Mouse (Mus musculus): ENCODE results near the gene Eme2. TPM values are rescaled to one million over a fixed set of nuclear protein-coding genes. Genes with fewer than 3 reads are reported as not detected.

Gene Eme2
- total RNA-seq, 1 experiment from 2014 or later = 26.3 TPM

GRCm38 (mm10) chr17:24881738-24882440, 13.0 kb downstream of the Eme2 start:
- no peak for ATAC-seq (ENCODE audit: extremely low read depth, insufficient number of reproducible peaks, low FRiP score, poor library complexity, severe bottlenecking)

GRCm38 (mm10) chr17:24878531-24878930, 16.4 kb downstream of the Eme2 start:
- no peak for ATAC-seq (ENCODE audit: extremely low read depth, insufficient number of reproducible peaks, low FRiP score, poor library complexity, severe bottlenecking)

- ATAC-seq (ENCODE audit: extremely low read depth, insufficient number of reproducible peaks, low FRiP score, poor library complexity, severe bottlenecking) = no peak
Measured at GRCm38 (mm10) chr17:24878117-24878397, 16.8 kb downstream of the Eme2 start.

GRCm38 (mm10) chr17:24877336-24878116, 17.4 kb downstream of the Eme2 start:
- ATAC-seq (ENCODE audit: extremely low read depth, insufficient number of reproducible peaks, low FRiP score, poor library complexity, severe bottlenecking) = no peak

- ATAC-seq (ENCODE audit: extremely low read depth, insufficient number of reproducible peaks, low FRiP score, poor library complexity, severe bottlenecking) = no peak
Measured at GRCm38 (mm10) chr17:24874989-24875388, 19.9 kb downstream of the Eme2 start.

- ATAC-seq (ENCODE audit: extremely low read depth, insufficient number of reproducible peaks, low FRiP score, poor library complexity, severe bottlenecking) = no peak
Measured at GRCm38 (mm10) chr17:24874405-24874745, 20.5 kb downstream of the Eme2 start.

- ATAC-seq (ENCODE audit: extremely low read depth, insufficient number of reproducible peaks, low FRiP score, poor library complexity, severe bottlenecking) = no peak
Measured at GRCm38 (mm10) chr17:24873695-24874404, 21.0 kb downstream of the Eme2 start.

- no peak for ATAC-seq (ENCODE audit: extremely low read depth, insufficient number of reproducible peaks, low FRiP score, poor library complexity, severe bottlenecking)
Measured at GRCm38 (mm10) chr17:24867914-24868313, 27.0 kb downstream of the Eme2 start.

- no peak for ATAC-seq (ENCODE audit: extremely low read depth, insufficient number of reproducible peaks, low FRiP score, poor library complexity, severe bottlenecking)
Measured at GRCm38 (mm10) chr17:24865776-24866175, 29.1 kb downstream of the Eme2 start, which contains the start of gene Igfals. Gene Igfals, plus strand, starts transcription at chr17:24865997.

- ATAC-seq (ENCODE audit: extremely low read depth, insufficient number of reproducible peaks, low FRiP score, poor library complexity, severe bottlenecking) = no peak
Measured at GRCm38 (mm10) chr17:24861785-24862184, 33.1 kb downstream of the Eme2 start.

GRCm38 (mm10) chr17:24860076-24860475, 34.8 kb downstream of the Eme2 start:
- ATAC-seq (ENCODE audit: extremely low read depth, insufficient number of reproducible peaks, low FRiP score, poor library complexity, severe bottlenecking) = no peak

- no peak for ATAC-seq (ENCODE audit: extremely low read depth, insufficient number of reproducible peaks, low FRiP score, poor library complexity, severe bottlenecking)
Measured at GRCm38 (mm10) chr17:24858967-24859366, 35.9 kb downstream of the Eme2 start.

- ATAC-seq (ENCODE audit: extremely low read depth, insufficient number of reproducible peaks, low FRiP score, poor library complexity, severe bottlenecking) = no peak
Measured at GRCm38 (mm10) chr17:24857831-24858470, 36.9 kb downstream of the Eme2 start.

GRCm38 (mm10) chr17:24856589-24856988, 38.3 kb downstream of the Eme2 start:
- no peak for ATAC-seq (ENCODE audit: extremely low read depth, insufficient number of reproducible peaks, low FRiP score, poor library complexity, severe bottlenecking)

GRCm38 (mm10) chr17:24855838-24856464, 38.9 kb downstream of the Eme2 start:
- ATAC-seq (ENCODE audit: extremely low read depth, insufficient number of reproducible peaks, low FRiP score, poor library complexity, severe bottlenecking) = no peak

GRCm38 (mm10) chr17:24851381-24852125, 43.3 kb downstream of the Eme2 start:
- no peak for ATAC-seq (ENCODE audit: extremely low read depth, insufficient number of reproducible peaks, low FRiP score, poor library complexity, severe bottlenecking)

- no peak for ATAC-seq (ENCODE audit: extremely low read depth, insufficient number of reproducible peaks, low FRiP score, poor library complexity, severe bottlenecking)
Measured at GRCm38 (mm10) chr17:24850773-24851127, 44.1 kb downstream of the Eme2 start.

- peak; percentile 95 for ATAC-seq (ENCODE audit: extremely low read depth, insufficient number of reproducible peaks, low FRiP score, poor library complexity, severe bottlenecking)
Measured at GRCm38 (mm10) chr17:24850065-24850772, 44.7 kb downstream of the Eme2 start, which contains the start of gene Fahd1. Gene Fahd1, minus strand, starts transcription at chr17:24850364.

Measured in neutrophil, adult 5-6 weeks (primary cell).